Mouse (Mus musculus): ENCODE measurements at regions not wholly inside any gene's neighbourhood (a gene's known extent, or its start where the extent isn't known, plus 50 kb on each side); places are given as distances from the start of the nearest gene placed in this dataset.

DNA sequence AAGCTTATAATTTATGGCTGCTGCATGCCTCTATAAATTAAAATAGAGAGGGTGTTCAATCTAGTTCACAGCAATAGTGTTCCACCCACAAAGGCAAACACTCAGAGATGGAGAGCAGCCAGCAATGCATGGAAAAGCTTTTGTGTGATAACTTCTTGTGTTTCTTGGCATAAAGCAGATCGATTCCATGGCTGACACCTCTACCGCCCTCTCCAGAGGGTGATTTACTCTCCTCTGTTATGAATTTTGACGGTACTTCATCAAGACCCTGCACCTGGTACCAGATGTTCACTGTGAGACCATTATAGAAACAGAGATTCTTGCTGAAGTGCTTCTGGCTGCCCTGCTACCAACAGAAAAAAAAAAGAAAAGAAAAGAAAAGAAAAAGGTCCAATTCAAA is 54.1 kb upstream of the Btc start:
- no peak for DNase-seq (ENCODE audit: extremely low spot score in 1 of 2, low spot score in 2 of 2)
- intact Hi-C loops (cut with DNase I) = no loop called here

DNA sequence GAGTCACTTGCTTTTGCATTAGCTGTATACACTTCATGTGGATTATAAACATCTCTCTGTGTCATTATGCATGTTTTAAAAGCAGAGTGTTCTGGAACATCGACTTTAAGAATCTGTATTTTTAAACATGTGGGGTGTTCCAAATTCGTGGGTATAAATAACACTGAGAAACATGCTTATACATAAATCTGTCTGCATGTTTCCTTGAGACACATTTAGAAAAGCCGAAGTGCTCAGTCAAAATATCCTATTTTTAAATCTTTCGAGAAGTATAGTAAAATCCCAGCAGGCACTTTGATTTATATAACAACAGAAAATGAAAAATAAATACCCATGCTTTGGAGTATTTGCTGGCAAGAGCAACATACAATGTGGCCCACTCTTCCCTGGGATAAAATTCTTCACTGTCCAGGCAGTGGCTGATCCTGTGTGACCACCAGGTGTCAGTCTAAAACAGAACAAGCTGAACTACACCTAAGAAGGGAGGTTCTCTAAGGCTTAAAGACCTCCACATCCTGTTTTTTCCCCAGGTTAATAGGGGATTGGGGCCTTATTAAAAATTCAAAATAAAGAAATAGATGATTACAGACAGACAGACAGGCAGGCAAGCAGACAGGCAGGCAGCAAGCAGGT is 52.4 kb upstream of the Parm1 start:
- DNase-seq (ENCODE audit: extremely low spot score in 1 of 2, low spot score in 2 of 2) = peak; percentile 26 to 48
- intact Hi-C loops (cut with DNase I) = no loop called here
